Mouse (Mus musculus) hindbrain, postnatal 0 days (tissue): ENCODE measurements around the gene Wnt8b. TPM values are rescaled to one million over a fixed set of nuclear protein-coding genes. Genes with fewer than 3 reads are reported as not detected.

Experiments
- ATAC-seq: fragments of 200-750 bp; cut with Nextera tagmentation; 2 replicates; pipeline ENCODE4 v1.8.0; 2017; ENCODE audit warnings: mild to moderate bottlenecking, moderate TSS enrichment, moderate library complexity
- DNase-seq: peaks from one replicate; pipeline ENCODE4 v3.0.0-alpha.2; 2015; ENCODE audit warnings: low spot score
- H3K27ac ChIP-seq: fragments of 300-500 bp; sonication (generic); 2 replicates; pipeline ENCODE4 v1.5.1; 2014; ENCODE audit warnings: mild to moderate bottlenecking
- H3K27me3 ChIP-seq: fragments of 300-500 bp; sonication (generic); 2 replicates; pipeline ENCODE4 v1.6.1; 2014; ENCODE audit warnings: low read length, mixed read lengths; ENCODE audit not compliant: insufficient read depth
- H3K36me3 ChIP-seq: fragments of 300-500 bp; sonication (generic); 2 replicates; pipeline ENCODE4 v1.6.1; 2014; ENCODE audit warnings: low read length, mixed read lengths; ENCODE audit not compliant: insufficient read depth
- H3K4me1 ChIP-seq: fragments of 300-500 bp; sonication (generic); 2 replicates; pipeline ENCODE4 v1.6.1; 2014; ENCODE audit warnings: antibody characterized with exemption, low read length, mixed read lengths; ENCODE audit not compliant: insufficient read depth
- H3K4me2 ChIP-seq: fragments of 300-500 bp; sonication (generic); 2 replicates; pipeline ENCODE4 v1.6.1; 2014; ENCODE audit warnings: low read depth, mild to moderate bottlenecking, low read length, moderate library complexity, mixed read lengths
- H3K4me3 ChIP-seq: fragments of 300-500 bp; sonication (generic); 2 replicates; pipeline ENCODE4 v1.5.1; 2014; ENCODE audit warnings: low read length
- H3K9ac ChIP-seq: fragments of 300-500 bp; sonication (generic); replicated peaks from 2 replicates; pipeline ENCODE4 v1.6.1; 2014; ENCODE audit warnings: mild to moderate bottlenecking, low read length, moderate library complexity, mixed read lengths
- H3K9me3 ChIP-seq: fragments of 300-500 bp; sonication (generic); 2 replicates; pipeline ENCODE4 v1.6.1; 2016; ENCODE audit warnings: low read length, mixed read lengths
- CTCF ChIP-seq: IDR thresholded peaks from 2 replicates; pipeline ENCODE4 v1.5.1; 2016; ENCODE audit warnings: antibody characterized with exemption, control low read depth, low read depth
- WGBS: fragments of 180-500 bp; shearing (Covaris S2); extraction: QIAGEN DNeasy Blood & Tissue Kit; methylation state at CpG from one replicate; pipeline ENCODE4 v1.1.7; 2014; 5-methylcytosine and 5-hydroxymethylcytosine counted together
- polyA plus RNA-seq: library from polyadenylated mRNA; unstranded; fragments of >200 nt; fragmentation: Nextera tagmentation; extraction: Ambion mirVana; gene quantifications from 2 replicates; pipeline ENCODE4 v1.2.1, GENCODE M21; 2015
- total RNA-seq: library from RNA; depleted of rRNA; stranded (reverse); fragments of >200 nt; gene quantifications from 2 replicates; pipeline ENCODE4 v1.2.3, GENCODE M21; 2014

Wnt8b gene
- total and polyA plus RNA-seq, 2 experiments from 2014 or later: 1.4 TPM; not detected in 1

- Histone ChIP-seq H3K36me3 (no peaks in the 10 kb centered on the region), H3K27ac (no peak overlapping the region), H3K27me3 (0 out of 2 replicates have a peak, but pooled peaks cover 4% of the 10 kb centered on the region), H3K9ac (no peak overlapping the region), H3K4me3 (no peak overlapping the region), H3K9me3 (no peaks in the 10 kb centered on the region), H3K4me1 (no peaks in the 10 kb centered on the region), H3K4me2 (no peak overlapping the region)
- no peak for ATAC-seq
- peak; percentile 16 for DNase-seq
- 12% methylated on average over 8 of the region's 8 CpGs for WGBS
- peak; percentile 57 for TF ChIP-seq CTCF
These were observed 6.0 kb upstream of the Wnt8b start for GRCm38 (mm10) chr19:44487266-44487665.

DNA sequence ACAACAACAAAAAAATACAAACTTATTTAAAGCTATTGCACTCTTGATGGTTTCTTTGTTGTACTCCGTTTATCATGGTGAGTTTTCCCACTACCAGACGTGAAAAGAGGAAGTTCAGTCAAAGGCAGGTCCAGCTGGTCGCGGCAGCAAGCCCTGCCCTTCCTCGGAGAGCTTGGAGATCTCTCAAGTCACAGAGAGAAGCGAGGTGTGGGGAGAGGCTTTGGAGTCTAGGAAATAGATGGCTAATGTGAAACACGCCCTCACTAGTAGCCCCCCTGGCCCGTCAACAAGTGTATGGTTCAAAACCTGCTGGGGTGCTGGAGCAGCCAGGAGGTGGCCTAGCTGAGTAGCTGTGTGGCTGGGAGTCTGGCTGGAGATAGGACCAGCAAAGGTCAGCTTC is 3.2 kb downstream of the Wnt8b start:
- 20% methylated on average over 8 of the region's 8 CpGs for WGBS
- H3K27me3 ChIP-seq: peaks cover 35% of the 10 kb centered on the region
- no peak for DNase-seq

GRCm38 (mm10) chr19:44496941-44497340 is 3.7 kb downstream of the Wnt8b start:
- TF ChIP-seq CTCF: no peak
- DNase-seq: no peak
- no peak for ATAC-seq
- H3K4me1 ChIP-seq: no peaks in the 10 kb centered on the region
- no peak overlapping the region for H3K9ac ChIP-seq
- H3K4me2 ChIP-seq: no peak overlapping the region
- H3K27ac ChIP-seq: no peak overlapping the region
- H3K36me3 ChIP-seq: no peaks in the 10 kb centered on the region
- peaks cover 35% of the 10 kb centered on the region for H3K27me3 ChIP-seq
- 20% methylated on average over 10 of the region's 10 CpGs for WGBS
- H3K9me3 ChIP-seq: no peaks in the 10 kb centered on the region
- no peak overlapping the region for H3K4me3 ChIP-seq

More for the DNA sequence above, 3.2 kb downstream of the Wnt8b start:
- no peaks in the 10 kb centered on the region for H3K4me1 ChIP-seq
- H3K27ac ChIP-seq: no peak overlapping the region
- H3K9me3 ChIP-seq: no peaks in the 10 kb centered on the region
- no peak overlapping the region for H3K9ac ChIP-seq
- no peak for TF ChIP-seq CTCF
- no peak for ATAC-seq
- no peak overlapping the region for H3K4me3 ChIP-seq
- no peak overlapping the region for H3K4me2 ChIP-seq
- no peaks in the 10 kb centered on the region for H3K36me3 ChIP-seq

DNA sequence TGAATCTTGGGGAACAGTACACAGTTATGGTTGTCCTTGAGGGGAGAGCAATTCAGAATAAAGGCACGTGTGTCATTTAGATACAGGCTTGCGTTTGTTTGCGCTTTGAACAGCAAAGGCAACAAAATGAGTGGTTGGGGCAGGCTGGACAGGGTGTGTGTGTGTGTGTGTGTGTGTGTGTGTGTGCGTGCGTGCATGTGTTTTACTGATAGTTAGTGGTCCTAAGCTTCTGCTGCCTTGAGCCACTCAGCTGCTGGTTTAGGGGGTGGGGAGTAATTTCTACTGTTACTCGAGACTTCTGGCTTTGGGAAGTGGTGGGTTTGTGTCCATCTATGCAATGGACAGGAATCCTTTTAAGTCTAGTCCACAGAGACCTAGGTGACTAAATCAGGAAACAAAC is 5.7 kb downstream of the Wnt8b start:
- Histone ChIP-seq H3K36me3 (no peaks in the 10 kb centered on the region), H3K4me3 (no peak overlapping the region), H3K9ac (no peak overlapping the region), H3K27ac (no peak overlapping the region), H3K4me1 (no peaks in the 10 kb centered on the region), H3K9me3 (no peaks in the 10 kb centered on the region), H3K27me3 (peaks cover 41% of the 10 kb centered on the region), H3K4me2 (no peak overlapping the region)
- ATAC-seq (no peak), DNase-seq (no peak)
- WGBS: 64% methylated on average over 6 of the region's 6 CpGs
- no peak for TF ChIP-seq CTCF

GRCm38 (mm10) chr19:44500240-44500639 is 7.0 kb downstream of the Wnt8b start:
- WGBS: 54% methylated on average over 5 of the region's 5 CpGs
- ATAC-seq: no peak
- Histone ChIP-seq H3K9ac (no peak overlapping the region), H3K9me3 (no peaks in the 10 kb centered on the region), H3K27ac (no peak overlapping the region), H3K36me3 (no peaks in the 10 kb centered on the region), H3K27me3 (peaks cover 31% of the 10 kb centered on the region), H3K4me2 (no peak overlapping the region), H3K4me3 (no peak overlapping the region), H3K4me1 (no peaks in the 10 kb centered on the region)
- no peak for TF ChIP-seq CTCF
- no peak for DNase-seq

GRCm38 (mm10) chr19:44501925-44502324 is 8.7 kb downstream of the Wnt8b start:
- H3K9ac ChIP-seq: no peak overlapping the region
- no peak overlapping the region for H3K4me3 ChIP-seq
- no peaks in the 10 kb centered on the region for H3K4me1 ChIP-seq
- no peaks in the 10 kb centered on the region for H3K9me3 ChIP-seq
- H3K27ac ChIP-seq: no peak overlapping the region
- 86% methylated on average over 6 of the region's 6 CpGs for WGBS
- TF ChIP-seq CTCF: no peak
- DNase-seq (no peak), ATAC-seq (no peak)
- no peaks in the 10 kb centered on the region for H3K36me3 ChIP-seq
- H3K4me2 ChIP-seq: no peak overlapping the region
- H3K27me3 ChIP-seq: peaks cover 24% of the 10 kb centered on the region

GRCm38 (mm10) chr19:44502741-44503140 is 9.5 kb downstream of the Wnt8b start:
- Histone ChIP-seq H3K4me3 (no peak overlapping the region), H3K27me3 (peaks cover 28% of the 10 kb centered on the region), H3K9ac (no peak overlapping the region), H3K4me1 (no peaks in the 10 kb centered on the region), H3K27ac (no peak overlapping the region), H3K9me3 (no peaks in the 10 kb centered on the region), H3K4me2 (no peak overlapping the region), H3K36me3 (no peaks in the 10 kb centered on the region)
- DNase-seq (no peak), ATAC-seq (no peak)
- WGBS: 70% methylated on average over 4 of the region's 4 CpGs
- TF ChIP-seq CTCF: no peak
